Mouse (Mus musculus) CD8-positive naive resting alpha-beta T cell, adult 2 months (primary cell): ENCODE measurements around the gene Eea1.
"Not testable (repeated sequence)": the region's sequence is repeated elsewhere in the genome, so short reads cannot be mapped to it uniquely, and the experiment has no call there.

Experiments
- DNase-seq, 2 experiments: peaks; one replicate each; pipeline ENCODE4 v3.0.0; 2022; ENCODE audit warnings: low read depth in 2 of 2, low spot score in 2 of 2

Eea1 gene

DNA sequence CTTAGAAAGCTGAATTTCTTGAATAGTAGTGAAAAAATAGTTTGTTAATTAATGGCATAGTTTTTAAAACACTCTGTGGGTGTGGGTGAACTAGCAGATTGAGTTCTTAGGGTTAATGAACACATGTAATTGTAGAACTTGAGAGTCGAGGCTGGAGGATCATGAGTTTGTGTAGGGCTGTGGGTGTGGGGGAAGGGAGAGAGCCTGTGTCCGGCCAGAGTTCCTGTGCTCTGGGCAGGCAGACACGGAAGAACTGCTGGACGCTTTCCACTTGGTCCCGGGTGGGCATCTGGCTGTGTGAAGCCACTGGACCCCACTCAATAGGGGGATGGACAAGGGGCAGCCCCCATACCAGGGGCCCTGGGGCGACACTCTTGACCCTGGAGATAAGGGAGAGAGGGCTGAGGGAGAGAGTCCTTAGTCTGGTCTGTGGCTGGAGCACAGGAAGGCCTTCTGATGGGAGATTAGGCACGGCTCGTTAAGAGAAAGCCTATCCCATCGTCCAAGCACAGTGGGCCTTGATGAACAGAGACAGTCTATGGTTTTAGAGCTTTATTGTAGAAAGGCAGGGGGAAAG lies 107.6 kb downstream of the Eea1 start:
- no peak for DNase-seq

DNA sequence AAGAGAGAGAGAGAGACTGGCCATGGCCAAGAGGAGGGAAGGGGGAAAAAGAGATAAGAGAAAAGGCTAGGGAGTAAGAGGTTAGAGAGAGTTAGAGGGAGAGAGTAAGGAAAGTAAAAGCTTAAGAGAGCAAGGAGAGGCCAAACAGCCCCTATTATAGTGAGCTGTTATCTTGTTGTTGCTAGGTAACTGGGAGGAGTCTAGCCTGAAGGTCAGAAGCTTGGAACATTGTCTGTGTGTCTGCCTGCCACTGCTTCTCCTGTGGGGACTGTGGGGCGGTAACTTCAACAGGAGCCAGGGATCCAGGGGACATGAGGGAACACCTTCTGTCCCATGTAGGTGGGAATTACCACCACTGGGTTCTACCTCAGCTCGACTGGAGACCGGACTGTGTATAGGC lies 108.1 kb downstream of the Eea1 start:
- DNase-seq, result no peak

DNA sequence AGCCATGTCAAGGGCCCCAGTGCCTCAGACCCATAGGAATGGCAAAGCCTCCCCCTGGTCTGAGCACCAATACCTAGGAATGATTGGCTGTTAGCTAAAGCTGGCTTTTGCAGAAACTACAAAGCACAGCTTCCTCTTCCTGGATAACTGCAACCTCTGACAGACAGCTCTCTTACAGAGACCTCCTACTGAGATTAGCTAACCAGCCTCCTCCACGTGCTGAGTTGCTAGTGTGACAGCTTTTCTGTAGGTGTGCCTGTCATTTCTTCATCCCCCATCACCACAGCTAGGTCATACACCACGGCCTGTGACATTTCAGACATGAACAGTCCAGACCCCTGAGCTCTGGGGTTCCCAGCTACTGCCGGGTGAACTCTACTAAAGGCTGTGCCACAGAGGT lies 126.9 kb downstream of the Eea1 start:
- DNase-seq, result no peak

DNA sequence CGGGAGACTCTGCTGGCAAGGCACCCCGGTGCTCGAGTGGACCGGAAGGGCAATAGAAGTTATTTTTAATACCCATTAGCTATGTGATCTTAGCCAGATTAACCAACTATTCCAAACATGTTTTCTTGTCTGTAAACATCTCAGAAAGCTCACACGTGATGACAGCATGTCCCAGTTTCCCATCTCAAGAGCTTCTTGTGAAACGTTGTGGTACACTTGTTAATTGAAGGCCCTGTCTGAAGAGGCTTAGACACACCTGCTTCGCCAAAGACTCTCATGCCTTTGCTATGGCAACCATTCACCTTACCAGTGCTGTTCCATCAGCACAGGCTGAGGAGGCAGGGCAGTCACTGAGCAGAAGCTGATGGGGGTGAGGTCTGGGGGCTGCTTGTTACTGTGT lies 133.9 kb downstream of the Eea1 start:
- DNase-seq, result no peak

DNA sequence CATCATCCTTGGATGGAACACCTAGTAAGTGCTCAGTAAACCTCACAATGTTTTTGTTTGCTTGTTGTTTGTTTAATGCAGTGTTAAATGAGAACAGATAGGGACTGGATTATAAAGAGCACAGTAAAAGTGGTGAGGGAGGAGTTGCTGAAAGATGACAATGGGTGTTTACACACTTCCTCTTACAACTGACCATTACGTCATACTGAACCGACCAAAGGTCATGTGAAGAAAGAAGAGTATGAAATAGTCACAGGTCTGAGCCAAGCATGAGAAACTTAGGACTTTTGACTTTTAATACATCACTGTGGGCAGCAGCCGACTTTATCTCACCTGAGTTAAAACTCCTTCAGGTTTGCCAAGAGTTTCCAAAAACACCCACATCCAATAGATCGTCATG lies 135.0 kb downstream of the Eea1 start:
- DNase-seq, result no peak

DNA sequence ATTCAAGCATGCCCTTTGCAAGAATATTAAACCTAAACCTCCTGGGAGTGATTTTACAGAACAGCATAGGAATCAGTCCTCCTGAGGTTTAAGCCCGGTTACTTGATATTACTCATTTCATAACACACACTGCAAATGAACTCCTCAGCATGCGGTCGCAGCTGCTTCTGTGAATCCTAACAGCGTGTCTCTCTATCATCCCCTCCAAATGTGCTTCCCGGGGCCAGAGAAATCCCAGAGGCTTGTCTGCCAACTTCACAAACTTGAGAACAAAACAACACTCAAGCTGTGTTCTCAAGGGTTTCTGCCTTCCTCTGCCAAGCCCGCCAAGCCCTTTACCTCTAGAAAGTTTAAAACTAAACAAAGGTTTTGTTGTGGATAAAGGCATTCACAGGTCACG lies 135.4 kb downstream of the Eea1 start:
- no peak for DNase-seq

DNA sequence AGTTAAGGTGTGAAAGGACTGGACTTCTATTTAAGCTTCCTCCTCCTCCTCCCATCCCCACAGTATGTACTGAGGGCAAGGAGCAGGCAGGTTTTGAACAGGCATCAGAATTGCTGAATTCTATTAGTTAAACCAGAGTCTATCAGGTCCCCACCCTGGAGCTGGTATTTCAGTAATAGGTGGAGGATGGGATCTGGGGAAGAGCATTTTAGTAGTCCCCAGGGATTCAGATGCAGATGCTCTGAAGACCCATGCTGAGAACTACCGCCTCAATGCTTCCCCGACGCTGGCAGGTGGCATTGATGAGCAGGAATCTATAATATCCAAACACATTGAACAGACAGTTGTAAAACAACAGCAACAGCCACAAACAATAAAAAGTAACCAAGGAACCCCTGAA lies 136.0 kb downstream of the Eea1 start:
- no peak for DNase-seq

DNA sequence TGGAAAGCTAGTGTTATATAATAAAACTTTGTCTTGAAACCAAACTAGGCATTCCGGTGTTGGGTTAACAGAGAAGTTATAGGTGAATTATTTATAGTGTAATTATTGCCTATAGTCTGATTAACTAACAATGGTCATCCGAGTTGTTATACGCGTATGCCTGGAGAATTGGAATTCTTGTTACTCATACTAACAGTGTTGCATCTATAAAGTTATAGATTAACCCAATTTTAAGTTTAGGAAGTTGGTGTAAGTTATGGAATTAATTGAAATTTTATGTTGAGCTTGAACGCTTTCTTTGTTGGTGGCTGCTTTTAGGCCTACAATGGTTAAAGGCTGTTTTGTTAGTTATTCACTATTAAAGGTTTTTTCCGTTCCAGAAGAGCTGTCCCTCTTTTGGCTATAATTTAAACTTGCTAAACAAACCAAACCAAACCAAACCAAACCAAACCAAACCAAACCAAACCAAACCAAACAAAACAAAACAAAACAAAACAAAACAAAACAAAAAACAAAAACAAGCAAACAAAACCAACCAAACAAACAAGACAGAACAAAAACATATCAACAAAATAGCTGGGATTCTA lies 137.1 kb downstream of the Eea1 start:
- DNase-seq, result not testable (repeated sequence)

DNA sequence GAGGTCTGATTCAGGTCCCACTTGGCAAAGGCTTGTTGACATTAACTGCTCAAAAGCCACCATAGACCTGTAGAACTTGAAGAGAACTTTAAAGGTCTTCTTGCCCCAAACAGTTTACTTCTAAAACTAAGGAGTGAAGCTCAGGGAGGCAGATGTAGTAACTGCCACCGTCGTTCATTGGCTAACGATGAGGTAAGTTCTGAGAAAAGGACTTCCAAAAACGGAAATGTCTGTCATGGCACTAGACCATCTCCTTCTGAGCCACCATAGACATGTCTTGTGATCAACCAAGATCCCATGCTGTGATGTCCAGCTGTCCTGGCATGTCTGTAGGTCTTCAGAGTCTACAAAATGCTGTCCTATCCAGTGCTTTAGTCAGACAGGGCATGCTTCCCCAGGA lies 139.4 kb downstream of the Eea1 start:
- no peak for DNase-seq

DNA sequence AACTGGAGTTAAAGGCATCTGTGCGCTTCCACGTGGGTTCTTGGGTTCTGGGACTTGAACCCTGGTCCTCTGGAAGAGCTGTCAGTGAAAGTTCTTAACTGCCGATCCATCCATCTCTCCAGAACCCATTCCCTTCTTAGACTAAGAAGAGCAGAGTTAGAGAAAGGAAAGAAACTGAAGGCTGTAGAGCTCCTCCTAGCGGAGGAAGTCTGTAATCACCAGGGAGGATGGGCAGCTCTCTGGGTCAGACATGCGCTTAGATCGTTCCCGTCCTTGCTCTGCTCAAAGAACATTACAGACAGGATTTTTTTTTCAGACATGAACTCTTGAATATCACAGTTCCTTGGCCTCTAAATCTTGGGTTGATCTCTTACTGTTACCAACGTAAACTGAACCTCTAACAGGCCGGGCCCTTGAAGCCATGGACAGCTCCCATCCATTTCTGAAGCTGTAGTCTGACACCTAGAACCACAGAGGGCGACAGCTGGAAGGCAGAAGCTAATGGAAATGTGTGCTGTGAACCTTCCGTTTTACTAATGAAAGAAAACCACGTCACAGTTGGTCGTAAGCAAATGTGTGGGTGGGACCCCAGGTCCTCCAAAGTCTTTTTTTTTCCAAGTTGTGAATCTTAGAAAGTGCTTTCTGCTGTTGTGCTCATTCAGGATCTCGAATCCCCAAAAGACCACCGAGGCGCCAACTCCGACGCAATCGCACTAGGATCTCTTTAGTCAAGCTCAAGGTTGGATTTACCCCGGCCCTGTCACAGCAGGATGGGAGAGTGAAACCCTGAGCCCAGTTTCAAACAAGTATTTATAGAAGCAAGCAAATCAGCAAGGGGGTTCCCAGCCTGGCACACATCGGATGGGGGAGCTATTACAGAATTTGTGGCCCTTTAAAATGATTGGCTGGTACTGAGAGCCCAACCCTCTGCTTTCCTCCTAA lies 140.3 kb downstream of the Eea1 start:
- DNase-seq, result peak in 1 of 2 experiments; percentile 20

DNA sequence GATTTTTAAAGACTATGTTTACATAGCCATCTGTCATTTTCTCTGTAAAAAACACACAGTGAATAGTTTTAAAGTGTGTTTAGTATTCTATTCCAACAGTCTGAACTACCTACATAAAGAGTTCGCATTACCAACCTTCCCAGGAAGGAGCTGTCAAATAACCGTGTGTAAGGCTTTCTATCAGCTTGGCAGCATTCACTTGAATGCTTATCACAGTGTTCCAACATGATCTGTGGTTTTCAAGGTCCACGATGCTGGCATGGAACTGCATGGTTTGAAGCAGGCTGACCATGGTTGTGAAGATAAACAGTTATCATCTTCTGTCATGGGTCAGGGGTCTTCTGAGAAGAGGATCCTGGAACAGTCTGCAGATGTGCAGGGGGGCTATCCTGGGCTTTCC lies 141.8 kb downstream of the Eea1 start:
- DNase-seq, result no peak

DNA sequence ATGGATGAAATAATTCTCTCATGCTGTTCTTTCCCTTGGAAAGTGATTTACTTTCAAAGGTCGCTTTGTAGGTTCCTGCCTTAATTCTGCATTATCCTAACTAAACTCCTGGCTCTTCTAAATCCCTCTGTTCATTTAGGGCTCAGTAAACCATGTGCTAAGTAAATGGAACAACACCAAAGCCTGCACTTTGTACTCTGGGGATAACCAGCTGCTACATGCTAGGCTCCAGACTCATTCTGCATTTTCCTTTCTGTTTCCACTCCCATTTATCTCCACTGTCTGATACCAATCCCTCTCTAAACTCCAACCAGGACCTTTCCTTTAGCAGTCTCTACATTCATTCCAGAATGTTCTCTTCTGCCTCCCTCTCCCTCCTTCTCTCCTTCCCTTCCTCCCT lies 149.3 kb downstream of the Eea1 start:
- DNase-seq, result no peak

DNA sequence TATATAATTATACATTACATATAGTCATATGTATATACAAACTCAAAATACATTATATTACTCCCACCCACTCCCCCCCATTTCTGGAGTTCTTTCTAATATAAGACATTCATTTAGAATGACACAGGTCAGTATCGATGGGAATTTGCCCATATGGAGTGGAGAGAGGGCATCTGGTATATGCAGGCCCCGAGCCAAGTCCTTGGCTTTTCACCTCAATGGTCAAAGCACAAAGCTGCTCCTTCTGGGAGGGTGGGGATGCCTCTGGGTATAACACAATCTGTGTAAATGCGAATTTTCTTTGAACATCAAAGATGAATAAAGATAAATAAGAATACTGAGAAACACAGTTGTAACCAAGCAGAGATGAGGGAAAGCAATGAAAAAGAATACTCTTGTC lies 149.9 kb downstream of the Eea1 start:
- no peak for DNase-seq

DNA sequence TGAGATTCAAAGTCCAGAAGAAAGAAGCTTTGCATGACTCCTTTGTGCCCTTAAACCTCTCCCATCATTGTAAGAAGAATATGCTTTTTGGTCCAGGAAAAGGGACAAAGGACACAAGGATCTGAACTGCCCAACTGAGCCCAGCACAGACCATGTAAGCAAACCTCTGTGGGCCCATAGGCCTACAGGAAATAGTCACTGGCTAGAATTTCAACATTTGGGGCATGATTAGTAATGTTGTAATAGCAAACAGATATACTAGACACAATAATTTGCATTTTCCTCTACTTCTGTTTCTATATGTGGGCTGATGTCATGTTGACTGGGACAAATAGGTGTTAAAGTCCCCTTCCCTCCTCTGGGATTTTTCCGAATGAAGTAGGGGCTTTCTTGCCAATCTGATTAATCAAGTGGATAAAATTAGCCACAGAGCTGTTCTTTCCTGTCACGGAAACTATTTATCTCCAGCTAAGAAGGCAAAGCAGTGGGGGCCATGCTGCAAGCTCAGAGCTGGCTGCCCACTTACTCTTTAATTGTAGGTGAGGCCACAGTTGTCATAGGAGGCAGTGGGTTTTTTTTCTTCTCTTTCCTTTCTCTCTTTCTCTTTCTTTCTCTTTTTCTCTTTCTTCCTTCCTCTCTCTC lies 153.6 kb downstream of the Eea1 start:
- no peak for DNase-seq

DNA sequence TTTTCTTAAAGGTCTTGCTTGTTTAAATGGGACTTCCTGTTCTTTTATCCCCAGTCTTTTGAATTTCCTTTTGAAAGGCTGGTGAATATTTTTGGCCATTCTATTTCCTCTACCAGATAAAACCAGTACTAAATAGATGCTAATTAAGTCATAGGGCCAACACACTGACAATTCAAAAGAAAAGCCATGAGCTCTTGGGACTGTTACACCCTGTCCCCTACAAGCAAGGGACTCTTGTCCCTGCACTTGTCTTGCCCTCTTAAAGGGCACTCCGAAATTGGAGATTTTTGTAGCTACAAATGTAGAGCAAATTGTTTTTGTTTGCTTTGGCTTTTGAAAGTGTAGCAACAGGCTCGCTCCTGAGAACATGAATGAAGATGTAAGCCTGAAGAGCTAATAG lies 154.1 kb downstream of the Eea1 start:
- no peak for DNase-seq
